Mouse (Mus musculus): Measurements from ENCODE around the gene Plxna2. TPM values are rescaled to one million over a fixed set of nuclear protein-coding genes. Genes with fewer than 3 reads are reported as not detected.
A peak's percentile ranks its signal among the peaks of the same experiment; 100 is the strongest.

The Plxna2 gene
- polyA plus RNA-seq, 1 experiment from 2014 or later, result 76.0 TPM

- no peaks in the 10 kb centered on the region for H3K36me3 ChIP-seq (ENCODE audit: control insufficient read depth, insufficient read depth, low read length)
- H3K27me3 ChIP-seq (ENCODE audit: control insufficient read depth, insufficient read depth, low read length), result no peaks in the 10 kb centered on the region
- no peaks in the 10 kb centered on the region for H3K9me3 ChIP-seq (ENCODE audit: control insufficient read depth, low read length)
- no peak overlapping the region for H3K4me3 ChIP-seq (ENCODE audit: low read depth, low read length)
- ATAC-seq (ENCODE audit: low read depth), result no peak
- H3K27ac ChIP-seq (ENCODE audit: low read depth, low read length), result no peak overlapping the region
- WGBS, result 67% methylated on average over 5 of the region's 5 CpGs
- H3K4me2 ChIP-seq (ENCODE audit: low read depth, low read length), result no peak overlapping the region
- no peaks in the 10 kb centered on the region for H3K4me1 ChIP-seq (ENCODE audit: control insufficient read depth, insufficient read depth, low read length)
- no peak overlapping the region for H3K9ac ChIP-seq (replicated peaks; ENCODE audit: low read depth, low read length)
Observed at GRCm38 (mm10) chr1:194607406-194608261, 10.4 kb upstream of the Plxna2 start.

- Histone ChIP-seq H3K9me3 (ENCODE audit: control insufficient read depth, low read length) (no peaks in the 10 kb centered on the region), H3K4me2 (ENCODE audit: low read depth, low read length) (no peak overlapping the region), H3K9ac (replicated peaks; ENCODE audit: low read depth, low read length) (no peak overlapping the region), H3K27me3 (ENCODE audit: control insufficient read depth, insufficient read depth, low read length) (no peaks in the 10 kb centered on the region), H3K36me3 (ENCODE audit: control insufficient read depth, insufficient read depth, low read length) (no peaks in the 10 kb centered on the region), H3K4me3 (ENCODE audit: low read depth, low read length) (no peak overlapping the region), H3K4me1 (ENCODE audit: control insufficient read depth, insufficient read depth, low read length) (no peaks in the 10 kb centered on the region), H3K27ac (ENCODE audit: low read depth, low read length) (no peak overlapping the region)
- no peak for ATAC-seq (ENCODE audit: low read depth)
- 11% methylated on average over 2 of the region's 2 CpGs for WGBS
Observed at GRCm38 (mm10) chr1:194610516-194610915, 7.5 kb upstream of the Plxna2 start.

- no peak overlapping the region for H3K27ac ChIP-seq (ENCODE audit: low read depth, low read length)
- H3K36me3 ChIP-seq (ENCODE audit: control insufficient read depth, insufficient read depth, low read length), result no peaks in the 10 kb centered on the region
- ATAC-seq (ENCODE audit: low read depth), result no peak
- H3K27me3 ChIP-seq (ENCODE audit: control insufficient read depth, insufficient read depth, low read length), result no peaks in the 10 kb centered on the region
- no peaks in the 10 kb centered on the region for H3K4me1 ChIP-seq (ENCODE audit: control insufficient read depth, insufficient read depth, low read length)
- H3K4me3 ChIP-seq (ENCODE audit: low read depth, low read length), result no peak overlapping the region
- no peaks in the 10 kb centered on the region for H3K9me3 ChIP-seq (ENCODE audit: control insufficient read depth, low read length)
- WGBS, result 88% methylated on average over 1 of the region's 1 CpGs
- H3K9ac ChIP-seq (replicated peaks; ENCODE audit: low read depth, low read length), result no peak overlapping the region
- no peak overlapping the region for H3K4me2 ChIP-seq (ENCODE audit: low read depth, low read length)
Observed at GRCm38 (mm10) chr1:194612628-194613027, 5.4 kb upstream of the Plxna2 start.

DNA sequence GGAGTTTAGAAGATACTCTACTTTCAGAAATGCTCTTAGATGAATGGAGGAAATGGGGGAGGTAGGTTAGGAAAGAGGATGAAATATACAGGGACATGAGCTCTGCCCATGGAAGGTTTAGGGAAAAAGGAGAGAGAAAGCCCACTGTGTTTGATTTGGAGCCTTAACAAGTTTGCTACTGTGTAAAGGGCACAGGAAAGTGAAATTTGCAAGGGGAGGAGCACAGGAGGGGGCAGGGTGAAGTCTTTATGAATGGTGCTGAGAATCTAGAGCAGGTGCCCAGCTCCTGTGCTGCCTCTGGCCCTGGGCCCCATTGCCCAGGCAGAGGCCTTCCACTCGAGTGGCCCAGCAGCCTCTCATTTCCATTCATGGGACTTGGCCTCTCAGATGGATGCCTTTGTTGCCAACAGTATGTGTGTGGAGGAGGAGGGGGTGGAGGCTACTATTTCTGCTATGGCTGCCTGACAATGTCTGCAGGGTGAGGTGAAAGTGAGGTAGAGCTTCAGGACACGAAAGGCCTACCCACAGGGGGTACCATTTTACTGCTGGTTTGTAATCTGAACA is 4.7 kb upstream of the Plxna2 start:
- peak; percentile 38; the same call in 1 of the 2 replicates for ATAC-seq (ENCODE audit: low read depth)
- Histone ChIP-seq H3K4me2 (ENCODE audit: low read depth, low read length) (no peak overlapping the region), H3K9ac (replicated peaks; ENCODE audit: low read depth, low read length) (no peak overlapping the region), H3K36me3 (ENCODE audit: control insufficient read depth, insufficient read depth, low read length) (no peaks in the 10 kb centered on the region), H3K4me3 (ENCODE audit: low read depth, low read length) (no peak overlapping the region), H3K27ac (ENCODE audit: low read depth, low read length) (no peak overlapping the region), H3K27me3 (ENCODE audit: control insufficient read depth, insufficient read depth, low read length) (no peaks in the 10 kb centered on the region), H3K9me3 (ENCODE audit: control insufficient read depth, low read length) (no peaks in the 10 kb centered on the region), H3K4me1 (ENCODE audit: control insufficient read depth, insufficient read depth, low read length) (no peaks in the 10 kb centered on the region)
- WGBS, result 6% methylated on average over 2 of the region's 2 CpGs

DNA sequence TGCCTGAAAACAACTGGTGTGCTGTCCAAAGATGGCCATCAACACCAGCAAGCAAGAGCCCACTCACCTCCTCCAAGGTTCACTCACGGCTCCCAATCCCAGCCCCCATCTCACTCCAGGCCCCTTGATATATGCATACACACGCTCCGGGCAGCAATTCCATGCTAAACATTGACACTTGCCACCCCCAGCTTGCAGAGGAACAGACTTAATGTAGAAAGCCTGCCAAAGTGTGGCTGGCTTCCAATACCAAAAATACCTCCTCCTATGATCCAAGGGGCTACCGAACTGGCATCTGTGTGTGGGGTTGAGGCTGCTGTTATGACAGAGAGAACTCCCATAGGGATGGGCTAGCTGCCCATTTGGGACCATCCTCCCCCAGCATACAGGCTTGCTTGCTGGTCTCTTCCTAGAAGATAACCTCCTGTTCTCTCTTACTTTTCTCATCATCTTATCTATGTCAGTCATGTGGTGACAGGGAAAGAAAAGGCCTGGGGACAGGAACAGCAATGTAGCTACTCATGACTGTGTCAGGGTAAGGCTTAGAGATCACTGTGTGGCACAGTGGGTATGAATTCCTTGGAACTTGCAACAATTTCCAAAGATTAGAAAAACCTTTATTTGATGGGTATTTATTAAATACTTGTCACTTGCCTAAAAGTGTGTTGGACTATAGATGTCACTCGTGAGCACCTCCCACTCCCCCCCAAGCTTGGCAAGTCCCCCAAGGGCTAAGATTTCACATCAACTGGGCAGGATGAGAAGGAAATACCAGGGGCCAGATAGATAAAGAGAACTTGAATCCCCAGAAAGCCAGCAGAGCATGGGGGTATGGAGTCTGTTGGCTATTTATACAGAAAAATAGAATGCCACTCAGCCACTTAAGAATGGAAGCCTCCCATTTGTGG is 3.8 kb upstream of the Plxna2 start:
- WGBS, result 67% methylated on average over 5 of the region's 5 CpGs
- no peak overlapping the region for H3K4me3 ChIP-seq (ENCODE audit: low read depth, low read length)
- no peaks in the 10 kb centered on the region for H3K4me1 ChIP-seq (ENCODE audit: control insufficient read depth, insufficient read depth, low read length)
- H3K9me3 ChIP-seq (ENCODE audit: control insufficient read depth, low read length), result no peaks in the 10 kb centered on the region
- H3K27ac ChIP-seq (ENCODE audit: low read depth, low read length), result no peak overlapping the region
- no peaks in the 10 kb centered on the region for H3K27me3 ChIP-seq (ENCODE audit: control insufficient read depth, insufficient read depth, low read length)
- H3K36me3 ChIP-seq (ENCODE audit: control insufficient read depth, insufficient read depth, low read length), result no peaks in the 10 kb centered on the region
- H3K4me2 ChIP-seq (ENCODE audit: low read depth, low read length), result no peak overlapping the region
- H3K9ac ChIP-seq (replicated peaks; ENCODE audit: low read depth, low read length), result no peak overlapping the region
- ATAC-seq (ENCODE audit: low read depth), result 0 out of 2 replicates have a peak, but pooled peaks have one; percentile 10

DNA sequence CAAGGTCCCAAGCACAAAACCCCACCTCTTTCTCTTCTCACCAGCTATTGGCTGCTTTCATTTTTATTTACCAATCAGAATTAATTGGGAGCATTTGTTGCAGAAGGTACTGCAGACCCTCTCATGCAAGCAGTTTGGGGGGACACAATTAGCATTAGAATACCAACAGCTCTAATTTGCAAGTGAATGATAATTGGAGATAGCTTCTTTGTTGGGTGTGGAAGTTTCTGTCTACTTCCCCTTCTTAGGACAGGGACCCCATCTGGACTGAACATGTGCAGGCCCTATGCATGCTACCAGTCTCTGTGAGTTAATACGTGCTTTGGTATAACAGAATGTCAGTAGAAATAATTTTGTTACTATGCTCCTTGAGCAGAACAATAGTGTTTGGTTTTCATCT is 1.9 kb upstream of the Plxna2 start:
- WGBS, result 35% methylated on average over 1 of the region's 1 CpGs
- Histone ChIP-seq H3K9ac (replicated peaks; ENCODE audit: low read depth, low read length) (no peak overlapping the region), H3K4me3 (ENCODE audit: low read depth, low read length) (no peak overlapping the region), H3K4me2 (ENCODE audit: low read depth, low read length) (no peak overlapping the region), H3K27ac (ENCODE audit: low read depth, low read length) (no peak overlapping the region), H3K4me1 (ENCODE audit: control insufficient read depth, insufficient read depth, low read length) (no peaks in the 10 kb centered on the region), H3K9me3 (ENCODE audit: control insufficient read depth, low read length) (no peaks in the 10 kb centered on the region), H3K36me3 (ENCODE audit: control insufficient read depth, insufficient read depth, low read length) (no peaks in the 10 kb centered on the region), H3K27me3 (ENCODE audit: control insufficient read depth, insufficient read depth, low read length) (no peaks in the 10 kb centered on the region)
- no peak for ATAC-seq (ENCODE audit: low read depth)

- ATAC-seq (ENCODE audit: low read depth), result peak; percentile 45; the same call in 1 of the 2 replicates
- H3K9ac ChIP-seq (replicated peaks; ENCODE audit: low read depth, low read length), result peak overlapping the region; percentile 91; the same call in 1 of the 2 replicates
- peak overlapping the region; percentile 62 for H3K4me3 ChIP-seq (ENCODE audit: low read depth, low read length)
- H3K4me2 ChIP-seq (ENCODE audit: low read depth, low read length), result peak overlapping the region; percentile 78
- H3K27me3 ChIP-seq (ENCODE audit: control insufficient read depth, insufficient read depth, low read length), result no peaks in the 10 kb centered on the region
- WGBS, result 1% methylated on average over 19 of the region's 19 CpGs
- H3K9me3 ChIP-seq (ENCODE audit: control insufficient read depth, low read length), result no peaks in the 10 kb centered on the region
- peak overlapping the region; percentile 90 for H3K27ac ChIP-seq (ENCODE audit: low read depth, low read length)
- peaks cover 8% of the 10 kb centered on the region; the same call in 1 of the 2 replicates for H3K4me1 ChIP-seq (ENCODE audit: control insufficient read depth, insufficient read depth, low read length)
- H3K36me3 ChIP-seq (ENCODE audit: control insufficient read depth, insufficient read depth, low read length), result no peaks in the 10 kb centered on the region
Observed at GRCm38 (mm10) chr1:194618841-194619311, 858 bp downstream of the Plxna2 start.

GRCm38 (mm10) chr1:194619353-194620244 is 1.6 kb downstream of the Plxna2 start:
- WGBS, result under 1% methylated on average over 62 of the region's 62 CpGs
- Histone ChIP-seq H3K27me3 (ENCODE audit: control insufficient read depth, insufficient read depth, low read length) (no peaks in the 10 kb centered on the region), H3K4me2 (ENCODE audit: low read depth, low read length) (peak overlapping the region; percentile 78), H3K9ac (replicated peaks; ENCODE audit: low read depth, low read length) (peak overlapping the region; percentile 91), H3K4me3 (ENCODE audit: low read depth, low read length) (peak overlapping the region; percentile 62), H3K36me3 (ENCODE audit: control insufficient read depth, insufficient read depth, low read length) (no peaks in the 10 kb centered on the region), H3K4me1 (ENCODE audit: control insufficient read depth, insufficient read depth, low read length) (peaks cover 15% of the 10 kb centered on the region), H3K27ac (ENCODE audit: low read depth, low read length) (peak overlapping the region; percentile 90), H3K9me3 (ENCODE audit: control insufficient read depth, low read length) (no peaks in the 10 kb centered on the region)
- peak; percentile 96 for ATAC-seq (ENCODE audit: low read depth)

Measured in neural tube, embryonic 14.5 days (tissue).